Comparison of ENCODE assay signal across 8 mouse cellular contexts in genomic region chr17:82957409-82957808, GRCm38 (mm10).
A peak's percentile ranks its signal among the peaks of the same experiment; 100 is the strongest.
DNase-seq lines count a peak whose midpoint lies in the region; ATAC-seq lines count a peak whose summit lies in the region.

No protein-coding gene starts in this region.

- no peak for ATAC-seq in activated CD4-positive, CD25-positive, alpha-beta regulatory T cell, adult 4 months

- peak; percentile 3 for DNase-seq in gastrocnemius, adult 18-20 months (ENCODE audit: low spot score)
- no peak for DNase-seq in gastrocnemius, adult 8-10 months (ENCODE audit: low spot score in 2 of 2)
- peak; percentile 15 for DNase-seq in ovary, postnatal 14 days (ENCODE audit: low spot score)
- no peak for DNase-seq in ovary, postnatal 36 days (ENCODE audit: low spot score)
- peak; percentile 66 for DNase-seq in embryo, embryonic 10 days (ENCODE audit: low spot score)
- peak; percentile 27 for DNase-seq in layer of hippocampus, adult 9-10 months (ENCODE audit: low spot score)
- DNase-seq in splenic B cell, adult 2 months (ENCODE audit: low read depth, low spot score) = peak; percentile 37

- H3K27me3 ChIP-seq in splenic B cell, adult 2 months (ENCODE audit: control insufficient read depth, insufficient read depth, low read length, poor library complexity, severe bottlenecking) = no peaks in the 10 kb centered on the region

- no peaks in the 10 kb centered on the region for H3K36me3 ChIP-seq in splenic B cell, adult 2 months (ENCODE audit: control insufficient read depth, insufficient read depth, low read length, poor library complexity, severe bottlenecking)

Comparison
In these comparisons a context has a peak if more than half of its experiments do, and no peak if none do; other contexts are left out.
1. DNase-seq: peak in gastrocnemius, adult 18-20 months (single experiment), ovary, postnatal 14 days (single experiment), embryo, embryonic 10 days (single experiment), layer of hippocampus, adult 9-10 months (single experiment) and splenic B cell, adult 2 months (single experiment); none in gastrocnemius, adult 8-10 months (0 of 2) and ovary, postnatal 36 days (single experiment).